Mouse (Mus musculus) Patski (cell line): ENCODE data around the gene Rbm17. TPM values are rescaled to one million over a fixed set of nuclear protein-coding genes. Genes with fewer than 3 reads are reported as not detected.
"Not testable (repeated sequence)": the region's sequence is repeated elsewhere in the genome, so short reads cannot be mapped to it uniquely, and the experiment has no call there.

ENCODE experiments used
- ATAC-seq: fragments of 100-300 bp; one replicate; pipeline ENCODE4 v1.8.0; 2021
- CTCF ChIA-PET: fragments of 350-600 bp; sonication (Branson Sonifier 250); formaldehyde crosslinking; loops from one replicate; lab custom pipeline; 2022; ENCODE audit warnings: inconsistent platforms; lab: Charles Lee
- POLR2A ChIA-PET: fragments of 350-600 bp; sonication (Branson Sonifier 250); formaldehyde crosslinking; loops from one replicate; lab custom pipeline; 2022; ENCODE audit warnings: antibody characterized with exemption, inconsistent platforms; lab: Charles Lee
- DNase-seq: peaks from one replicate; pipeline ENCODE4 v3.0.0-alpha.2; 2011; ENCODE audit warnings: low read depth, low spot score
- H3K27me3 ChIP-seq: fragments of 371-371 bp; one replicate; pipeline ENCODE4 v1.5.1; 2021
- CTCF ChIP-seq: fragments of 100-300 bp; IDR thresholded peaks from one replicate; pipeline ENCODE4 v1.5.1; 2021
- in situ Hi-C: fragments of 300-500 bp; cut with MboI; formaldehyde crosslinking; loops from 3 replicates; pipeline ENCODE4 v1.11.1; 2018; ENCODE audit warnings: low pct_unique_long_range_greater_than_20kb, mixed read lengths
- polyA plus RNA-seq: library from polyadenylated mRNA; unstranded; gene quantifications from one replicate; pipeline ENCODE4 v1.2.3, GENCODE M21; 2021

Rbm17 gene
- polyA plus RNA-seq, 1 experiment from 2014 or later, result 141 TPM

DNA sequence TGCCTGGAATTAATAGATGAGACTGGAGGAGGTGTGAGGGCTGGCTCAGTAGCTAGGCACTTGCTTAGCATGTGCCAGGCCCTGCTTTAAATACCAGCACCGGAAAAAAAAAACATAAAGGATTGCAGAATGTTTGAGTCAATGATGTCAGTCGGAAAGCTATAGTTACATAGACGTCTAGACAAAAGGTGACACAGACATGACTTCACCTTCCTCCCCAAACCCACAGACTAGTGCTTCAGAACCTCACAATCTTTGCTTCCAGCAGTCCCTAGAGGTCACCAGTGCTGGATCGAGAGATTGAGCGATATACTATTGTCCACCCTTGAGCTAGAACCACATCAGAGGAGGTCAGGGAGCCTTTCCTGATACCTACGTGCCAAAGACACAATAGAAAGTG, 31.1 kb upstream of the Rbm17 start:
- in situ Hi-C loops, result no loop called here

DNA sequence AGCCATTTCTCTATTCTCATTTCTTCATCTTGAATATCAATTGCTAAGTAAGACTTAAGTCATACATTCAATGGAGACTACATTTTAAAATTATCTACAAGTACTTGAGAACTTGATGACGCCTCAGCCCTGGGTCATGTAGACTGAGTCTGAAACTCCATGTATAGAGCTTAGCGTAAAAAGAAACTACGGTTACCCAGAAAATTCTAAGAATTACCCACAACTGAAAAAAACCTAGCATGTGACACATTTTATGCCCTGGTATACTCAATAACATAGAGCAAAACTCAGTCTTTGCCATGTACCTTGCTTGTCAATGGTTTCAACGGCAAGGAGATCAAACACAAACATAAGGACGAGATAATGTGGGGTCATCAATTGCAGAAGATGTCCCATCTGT, 21.9 kb upstream of the Rbm17 start, which contains the start of gene Gm17490:
TSS of gene Gm17490 (minus strand) at position 375 of the 400 bp plus-strand sequence.
- POLR2A ChIA-PET, result no interaction called here
- ATAC-seq (no peak), DNase-seq (no peak)
- peaks cover 13% of the 10 kb centered on the region for H3K27me3 ChIP-seq
- CTCF ChIA-PET, result no interaction called here
- no peak for TF ChIP-seq CTCF
- in situ Hi-C loops, result no loop called here

More for the DNA sequence above, 31.1 kb upstream of the Rbm17 start:
- no peak for TF ChIP-seq CTCF
- CTCF ChIA-PET, result interaction anchor here (1.5 kb wide), 1 partner anchor 9 kb away, joined by 4 read pairs; no protein-coding TSS in a partner anchor
- no peak for DNase-seq
- ATAC-seq, result no peak
- POLR2A ChIA-PET, result no interaction called here
- H3K27me3 ChIP-seq, result peaks cover 12% of the 10 kb centered on the region

GRCm38 (mm10) chr2:11623726-11624125, 19.8 kb upstream of the Rbm17 start:
- H3K27me3 ChIP-seq, result peaks cover 6% of the 10 kb centered on the region
- in situ Hi-C loops, result no loop called here
- ATAC-seq (no peak), DNase-seq (no peak)
- ChIA-PET CTCF (no interaction called here), POLR2A (no interaction called here)
- no peak for TF ChIP-seq CTCF

DNA sequence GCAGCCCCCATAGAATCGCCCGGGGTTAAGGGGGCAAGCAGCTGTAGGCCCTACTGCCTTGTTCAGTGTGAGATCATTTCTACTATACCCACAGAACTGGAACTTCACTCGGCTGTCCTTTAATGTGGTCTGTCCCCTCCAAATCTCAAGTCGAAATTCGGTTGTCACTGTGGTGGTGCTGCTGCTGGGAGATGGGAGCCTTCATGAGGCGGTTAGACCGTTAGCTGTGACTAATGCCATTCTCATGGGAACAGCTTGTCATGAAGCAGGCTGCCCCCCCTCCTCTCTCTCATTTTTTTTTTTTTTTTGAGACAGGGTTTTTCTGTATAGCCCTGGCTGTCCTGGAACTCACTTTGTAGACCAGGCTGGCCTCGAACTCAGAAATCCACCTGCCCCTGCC, 19.2 kb upstream of the Rbm17 start:
- ATAC-seq (no peak), DNase-seq (no peak)
- POLR2A ChIA-PET, result no interaction called here
- peaks cover 6% of the 10 kb centered on the region for H3K27me3 ChIP-seq
- no peak for TF ChIP-seq CTCF
- in situ Hi-C loops, result no loop called here
- CTCF ChIA-PET, result no interaction called here

GRCm38 (mm10) chr2:11619598-11619997, 15.6 kb upstream of the Rbm17 start:
- ATAC-seq (no peak), DNase-seq (no peak)
- POLR2A ChIA-PET, result interaction anchor here (0.7 kb wide), 2 partner anchors 39 to 132 kb away, joined by 3 read pairs; no protein-coding TSS in a partner anchor
- in situ Hi-C loops, result no loop called here
- peaks cover 6% of the 10 kb centered on the region for H3K27me3 ChIP-seq
- no peak for TF ChIP-seq CTCF
- CTCF ChIA-PET, result interaction anchor here (1.8 kb wide), 1 partner anchor 17 kb away, joined by 5 read pairs; no protein-coding TSS in a partner anchor

DNA sequence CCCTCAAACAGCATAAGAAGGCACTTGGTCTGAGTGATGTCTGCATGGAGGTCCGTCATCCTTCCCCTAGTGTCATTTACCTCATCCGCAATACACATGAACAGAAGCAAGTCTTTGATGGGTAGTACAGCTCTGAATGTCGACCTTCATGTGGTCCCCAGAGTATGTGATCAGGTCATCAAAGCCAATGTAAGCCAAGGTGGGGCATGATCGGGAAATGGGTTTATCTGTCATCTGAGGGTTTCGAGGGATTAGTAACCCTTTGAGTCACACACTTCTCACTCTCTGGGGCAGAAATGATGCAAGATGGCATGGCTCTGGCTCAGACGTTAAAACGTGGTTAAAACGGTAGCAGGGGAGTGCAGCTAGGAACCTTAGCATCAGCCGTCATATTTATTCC, 12.9 kb upstream of the Rbm17 start:
- no peak for DNase-seq
- ChIA-PET CTCF (no interaction called here), POLR2A (no interaction called here)
- in situ Hi-C loops, result no loop called here
- TF ChIP-seq CTCF, result no peak
- ATAC-seq, result no peak
- no peaks in the 10 kb centered on the region for H3K27me3 ChIP-seq

DNA sequence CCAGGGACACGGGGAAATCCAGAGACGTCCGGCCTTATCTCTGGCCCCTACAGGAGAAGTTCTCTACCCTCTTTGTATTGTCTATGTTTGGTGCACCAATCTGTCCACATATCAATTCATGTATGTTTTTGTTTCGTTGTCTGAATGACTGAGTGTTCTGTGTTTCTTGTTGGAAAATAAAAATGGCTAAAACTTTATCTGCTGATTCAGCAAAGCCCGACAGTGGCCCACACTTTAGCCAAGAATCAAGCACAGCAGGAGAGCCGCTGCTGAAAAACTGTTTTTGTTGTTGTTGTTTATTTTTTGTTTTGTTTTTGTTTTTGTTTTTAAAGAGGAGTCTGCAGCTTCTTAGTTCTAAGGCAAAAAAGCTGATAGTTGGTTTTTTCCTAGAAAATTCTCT, 9.0 kb upstream of the Rbm17 start:
- POLR2A ChIA-PET, CTCF ChIA-PET, ATAC-seq, H3K27me3 ChIP-seq, DNase-seq, in situ Hi-C loops: not testable (repeated sequence)

GRCm38 (mm10) chr2:11606718-11607117, 2.8 kb upstream of the Rbm17 start:
- POLR2A ChIA-PET, DNase-seq, ATAC-seq, H3K27me3 ChIP-seq, CTCF ChIA-PET: not testable (repeated sequence)
- TF ChIP-seq CTCF, result peak; percentile 31
- in situ Hi-C loops, result loop anchor here (5.0 kb wide), 1 partner anchor 76 kb away; no protein-coding TSS in a partner anchor

DNA sequence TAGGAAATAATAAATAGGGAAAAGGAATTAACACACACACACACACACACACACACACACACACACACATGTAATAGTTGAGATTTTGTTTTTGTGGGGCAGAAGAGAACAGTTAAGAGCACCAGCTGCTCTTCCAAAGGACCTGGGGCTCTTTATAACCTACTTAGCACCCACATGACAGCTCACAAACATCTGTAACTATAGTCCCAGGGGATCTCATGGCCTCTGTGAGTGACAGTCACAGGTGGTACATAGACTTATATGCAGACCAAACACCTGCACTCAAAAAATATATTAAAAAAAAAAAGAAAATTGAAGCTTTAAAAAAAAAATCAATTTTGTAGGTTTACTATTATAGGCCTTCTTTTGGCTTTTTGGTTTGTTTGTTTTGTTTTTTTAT, 958 bp upstream of the Rbm17 start:
- H3K27me3 ChIP-seq, result peaks cover 10% of the 10 kb centered on the region
- ChIA-PET POLR2A (interaction anchor here (1.2 kb wide), 1 partner anchor 20 kb away, joined by 3 read pairs; no protein-coding TSS in a partner anchor), CTCF (interaction anchor here (0.9 kb wide), 1 partner anchor 9 kb away, joined by 3 read pairs; no protein-coding TSS in a partner anchor)
- TF ChIP-seq CTCF, result no peak
- no peak for DNase-seq
- in situ Hi-C loops, result loop anchor here (5.0 kb wide), 1 partner anchor 77 kb away; no protein-coding TSS in a partner anchor
- no peak for ATAC-seq

DNA sequence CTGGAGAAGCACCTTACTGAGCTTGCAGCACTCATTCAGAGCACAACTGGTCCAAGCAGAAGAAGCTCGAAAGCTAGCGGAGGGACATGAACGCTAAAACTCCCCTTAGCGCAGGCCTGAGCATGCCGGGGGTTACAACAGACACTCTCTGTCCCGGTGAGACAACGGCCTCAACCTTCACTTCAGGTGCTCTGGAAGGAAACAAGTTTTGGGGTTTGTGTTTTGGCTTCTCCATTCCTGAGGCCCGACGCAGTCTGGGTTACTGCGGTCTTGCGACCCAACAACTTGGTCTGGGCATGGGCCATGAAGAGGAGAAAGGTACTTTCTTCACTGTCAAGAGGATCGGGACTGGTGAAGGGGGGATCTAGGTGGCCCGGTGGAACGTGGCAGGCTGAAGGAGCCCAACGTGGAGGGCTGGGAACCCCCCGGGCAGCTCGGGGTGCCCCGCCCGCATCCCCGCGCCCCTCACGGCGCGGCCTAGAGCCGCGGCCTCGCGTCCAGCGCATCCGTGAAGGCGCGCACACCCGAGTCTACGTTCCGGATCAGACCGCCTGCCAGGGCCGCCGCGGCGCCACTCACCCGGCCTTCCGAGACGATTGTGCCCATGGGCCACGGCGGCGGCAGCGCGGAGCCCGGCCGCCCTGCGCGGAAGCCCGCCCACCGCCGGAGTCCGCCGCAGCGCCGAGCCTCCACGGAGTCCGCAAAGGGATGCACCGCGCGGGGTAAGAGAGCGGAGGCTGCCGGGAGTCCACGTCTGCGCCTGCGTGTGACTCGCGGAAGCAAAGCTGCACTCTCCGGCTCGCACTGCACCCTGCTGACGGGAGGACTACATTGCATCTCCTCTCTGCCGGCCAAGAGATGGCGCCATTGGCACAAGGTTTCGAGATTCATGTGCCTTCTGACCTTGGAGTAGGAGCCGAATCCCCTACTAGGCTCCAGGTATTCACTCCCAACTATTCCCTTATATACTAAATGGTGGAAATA, 1.2 kb downstream of the Rbm17 start:
- CTCF ChIA-PET, result interaction anchor here (0.6 to 1.8 kb wide), 12 partner anchors 10 to 116 kb away, joined by 3 to 6 read pairs (median 4); no protein-coding TSS in a partner anchor
- in situ Hi-C loops, result no loop called here

More for the DNA sequence above, 1.2 kb downstream of the Rbm17 start:
- POLR2A ChIA-PET, result no interaction called here
- DNase-seq (peak; percentile 60), ATAC-seq (peak; percentile 98)
- H3K27me3 ChIP-seq, result peaks cover 4% of the 10 kb centered on the region
- TF ChIP-seq CTCF, result peak; percentile 100
